Mouse (Mus musculus): ENCODE results near the gene Tmem95.

Tmem95 gene

DNA sequence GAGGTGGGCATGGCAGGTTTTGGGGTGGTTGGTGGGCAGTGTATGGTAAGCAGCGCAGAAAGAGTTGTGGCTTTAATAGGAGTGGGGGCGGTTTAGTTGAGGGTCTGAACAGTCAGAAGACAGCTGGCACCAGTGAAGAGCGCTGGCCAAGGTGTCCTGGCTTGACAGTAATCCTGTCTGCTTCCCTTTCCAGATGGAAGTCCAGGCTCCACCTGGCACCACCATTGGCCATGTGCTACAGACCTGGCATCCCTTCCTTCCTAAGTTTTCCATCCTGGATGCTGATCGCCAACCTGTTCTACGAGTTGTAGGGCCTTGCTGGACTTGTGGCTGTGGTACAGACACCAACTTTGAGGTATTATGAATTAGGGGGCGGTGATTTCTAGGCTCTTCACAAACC lies 29.8 kb downstream of the Tmem95 start:
- in situ Hi-C loops (cut with MboI, MseI), result no loop called here

GRCm38 (mm10) chr11:69846738-69847688 lies 30.8 kb downstream of the Tmem95 start:
- in situ Hi-C loops (cut with MboI, MseI), result no loop called here

GRCm38 (mm10) chr11:69846198-69846680 lies 31.6 kb downstream of the Tmem95 start, which contains the start of gene Plscr3:
Plscr3 (plus strand) TSS chr11:69846376.
- in situ Hi-C loops (cut with MboI, MseI), result no loop called here

GRCm38 (mm10) chr11:69838714-69839104 lies 39.1 kb downstream of the Tmem95 start:
- in situ Hi-C loops (cut with MboI, MseI), result no loop called here

- in situ Hi-C loops (cut with MboI, MseI), result no loop called here
Measured at GRCm38 (mm10) chr11:69837952-69838713, 39.7 kb downstream of the Tmem95 start, which contains the start of gene Tmem256. Tmem256 (plus strand) TSS chr11:69838514.

DNA sequence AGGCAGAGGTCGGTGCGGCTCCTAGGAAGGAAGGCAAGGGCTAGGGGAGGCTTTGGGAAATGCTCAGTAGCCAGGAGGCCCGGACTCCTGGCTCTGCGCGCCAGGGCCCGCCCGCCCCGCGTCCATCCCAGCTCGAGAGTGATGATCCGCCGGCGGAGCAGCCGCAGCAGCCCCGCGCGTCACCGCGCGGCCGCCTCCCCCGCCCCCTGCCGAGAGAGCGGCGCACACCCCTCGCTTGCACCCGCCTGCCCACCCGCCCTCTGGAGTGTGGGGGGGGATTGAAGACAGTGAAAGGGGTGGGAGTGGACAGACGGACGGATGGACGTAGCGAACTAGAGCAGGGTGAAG lies 40.2 kb downstream of the Tmem95 start, which contains the start of gene Nlgn2:
Nlgn2 (minus strand) TSS at position 181 of the 348 bp plus-strand sequence.
- in situ Hi-C loops (cut with MboI, MseI), result no loop called here

- in situ Hi-C loops (cut with MboI, MseI), result no loop called here
Measured at GRCm38 (mm10) chr11:69836703-69837576, 40.9 kb downstream of the Tmem95 start.

GRCm38 (mm10) chr11:69835966-69836335 lies 41.9 kb downstream of the Tmem95 start:
- in situ Hi-C loops (cut with MboI, MseI), result no loop called here

- in situ Hi-C loops (cut with MboI, MseI), result no loop called here
Measured at GRCm38 (mm10) chr11:69835326-69835965, 42.4 kb downstream of the Tmem95 start.

DNA sequence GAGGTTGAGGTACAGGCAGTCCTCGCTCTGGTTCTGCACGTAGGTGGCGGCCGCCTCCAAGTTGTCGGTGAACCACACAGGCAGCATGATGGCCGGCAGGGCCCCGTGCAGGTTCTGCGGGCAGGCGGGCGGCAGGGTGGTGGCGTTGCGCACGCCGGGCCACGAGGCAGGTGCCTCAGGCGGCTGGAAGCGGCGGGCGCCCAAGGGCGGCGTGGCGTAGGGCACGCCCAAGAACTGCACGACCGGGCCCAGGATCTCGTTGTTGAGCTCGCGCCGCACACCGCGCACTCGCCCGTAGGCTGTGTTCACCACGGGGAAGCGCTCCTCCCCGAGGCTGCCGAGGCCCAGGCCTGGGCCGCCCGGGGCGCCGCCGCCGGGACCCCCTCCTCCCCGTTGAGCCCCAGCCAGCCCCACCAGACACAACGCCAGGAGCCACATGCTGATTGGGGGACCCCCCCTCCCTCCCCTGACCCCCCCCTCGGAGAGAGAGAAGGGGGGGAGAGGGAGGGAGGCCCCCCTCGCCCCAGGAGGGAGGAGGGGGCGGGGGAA lies 43.7 kb downstream of the Tmem95 start:
- in situ Hi-C loops (cut with MboI, MseI), result no loop called here

- in situ Hi-C loops (cut with MboI, MseI), result no loop called here
Measured at GRCm38 (mm10) chr11:69833554-69833953, 44.3 kb downstream of the Tmem95 start.

GRCm38 (mm10) chr11:69828832-69829231 lies 49.0 kb downstream of the Tmem95 start:
- in situ Hi-C loops (cut with MboI, MseI), result no loop called here
